Mouse (Mus musculus): ENCODE measurements around the gene Asphd2.

- TF ChIP-seq CTCF (IDR thresholded peaks at IDR 0.05 in 2 of 3, conservative IDR thresholded peaks at IDR 0.05 in 1 of 3; ENCODE audit: control insufficient read depth in 1 of 3, insufficient read depth in 1 of 3, low read depth in 2 of 3, low read length in 3 of 3, poor library complexity in 1 of 3, severe bottlenecking in 1 of 3) = no peak
- no peak for TF ChIP-seq POLR2A (IDR thresholded peaks at IDR 0.05; ENCODE audit: control insufficient read depth in 1 of 2, insufficient read depth in 1 of 2, low read depth in 1 of 2, low read length in 2 of 2, poor library complexity in 1 of 2)
- no peak for TF ChIP-seq KAT2A (conservative IDR thresholded peaks at IDR 0.05; ENCODE audit: low read depth, low read length)
- no peak for TF ChIP-seq TCF12 (IDR thresholded peaks at IDR 0.05; ENCODE audit: low read depth, low read length)
- TF ChIP-seq JUND (IDR thresholded peaks at IDR 0.05; ENCODE audit: low read depth, low read length) = no peak
- TF ChIP-seq ZC3H11A (IDR thresholded peaks at IDR 0.05; ENCODE audit: low read depth, low read length) = no peak
- TF ChIP-seq ZNF384 (IDR thresholded peaks at IDR 0.05; ENCODE audit: low read depth, low read length) = no peak
- TF ChIP-seq MAFK (IDR thresholded peaks at IDR 0.05; ENCODE audit: borderline replicate concordance, low read depth, low read length) = no peak
- TF ChIP-seq E2F4 (IDR thresholded peaks at IDR 0.05; ENCODE audit: borderline replicate concordance, low read depth, low read length) = no peak
- TF ChIP-seq CHD2 (IDR thresholded peaks at IDR 0.05; ENCODE audit: low read length) = no peak
- TF ChIP-seq GABPA (IDR thresholded peaks at IDR 0.05; ENCODE audit: low read depth, low read length) = no peak
- no peak for TF ChIP-seq ZMIZ1 (IDR thresholded peaks at IDR 0.05; ENCODE audit: low read depth, low read length)
- no peak for TF ChIP-seq EP300 (IDR thresholded peaks at IDR 0.05; ENCODE audit: low read depth in 1 of 2, low read length in 2 of 2)
These were observed 50.3 kb downstream of the Asphd2 start for GRCm38 (mm10) chr5:112344092-112344960.
